Mouse (Mus musculus) G1E (cell line): ENCODE data around the gene Olig2.

ENCODE experiments used
- CTCF ChIP-seq: IDR thresholded peaks from 2 replicates; pipeline ENCODE4 v1.5.1; 2012; ENCODE audit warnings: low read depth, low read length, inconsistent platforms, mixed read lengths
- GATA1 ChIP-seq: IDR thresholded peaks from 2 replicates; pipeline ENCODE4 v1.6.1; 2012; ENCODE audit warnings: borderline replicate concordance, low read length, inconsistent platforms, mixed read lengths
- GATA2 ChIP-seq: IDR thresholded peaks from 2 replicates; pipeline ENCODE4 v1.6.1; 2012; ENCODE audit warnings: low read depth, low read length, inconsistent platforms, borderline replicate concordance
- POLR2AphosphoS5 ChIP-seq: IDR thresholded peaks from 2 replicates; pipeline ENCODE4 v1.6.1; 2012; ENCODE audit warnings: low read depth, low read length, inconsistent platforms; ENCODE audit not compliant: insufficient replicate concordance

DNA sequence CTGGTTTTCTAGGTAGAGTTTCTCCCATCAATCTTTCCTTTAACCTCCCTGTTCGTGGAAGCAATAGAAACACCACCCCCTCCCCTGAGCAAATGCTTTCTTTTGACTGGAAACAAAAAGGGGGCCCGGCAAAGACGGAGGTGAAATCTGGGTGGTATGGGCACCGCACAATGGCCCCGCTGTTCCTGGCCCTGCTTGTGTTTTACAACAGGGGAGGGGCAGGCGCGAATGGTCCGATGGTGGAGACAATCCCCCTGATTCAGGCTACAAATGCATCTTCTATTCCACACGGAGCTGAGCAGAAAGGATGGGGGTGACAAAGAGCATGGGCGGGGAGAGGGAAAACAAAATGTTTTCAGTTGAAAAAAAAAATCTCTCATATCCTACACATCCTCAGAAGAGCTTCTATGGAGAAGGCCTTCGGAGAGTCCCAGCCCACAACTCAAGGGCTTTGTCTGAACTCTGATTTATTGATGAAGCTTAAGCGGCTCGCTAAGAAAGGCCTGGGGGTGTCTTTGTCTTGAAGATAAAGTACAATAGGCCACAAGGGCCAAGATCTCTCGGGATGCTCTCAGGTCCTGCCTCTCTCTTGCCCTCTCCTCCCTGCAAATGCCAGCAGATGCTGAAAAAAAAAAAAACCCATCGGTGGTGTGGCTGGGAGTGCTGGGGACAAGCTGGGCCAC is 32.4 kb upstream of the Olig2 start:
- TF ChIP-seq GATA1, result no peak
- TF ChIP-seq CTCF, result no peak
- no peak for TF ChIP-seq GATA2
- TF ChIP-seq POLR2AphosphoS5, result no peak
